Mouse (Mus musculus) CH12.LX (cell line): ENCODE measurements around the gene Rsad1. TPM values are rescaled to one million over a fixed set of nuclear protein-coding genes. Genes with fewer than 3 reads are reported as not detected.

Experiments
- DNase-seq: peaks from one replicate; pipeline ENCODE4 v3.0.0-alpha.2; 2013; ENCODE audit errors: extremely low read depth
- H3K27ac ChIP-seq: 2 replicates; pipeline ENCODE4 v1.5.1; 2012; ENCODE audit warnings: low read depth, mild to moderate bottlenecking, control low read depth, moderate library complexity; ENCODE audit not compliant: insufficient read depth
- H3K27me3 ChIP-seq: replicated peaks from 2 replicates; pipeline ENCODE3; 2012; ENCODE audit warnings: inconsistent platforms
- H3K36me3 ChIP-seq, 2 experiments: replicated peaks in 1 of 2; 2 replicates each; pipeline versions ENCODE3 to v1.6.1; 2012; ENCODE audit warnings: inconsistent platforms in 1 of 2, low read length in 1 of 2, mild to moderate bottlenecking in 1 of 2, mixed read lengths in 1 of 2, moderate library complexity in 1 of 2; ENCODE audit not compliant: control insufficient read depth in 1 of 2, insufficient read depth in 1 of 2
- H3K4me1 ChIP-seq, 2 experiments: 2 replicates each; pipeline ENCODE4 v1.6.1; 2012; ENCODE audit warnings: inconsistent platforms in 1 of 2, moderate library complexity in 1 of 2; ENCODE audit not compliant: insufficient read depth in 2 of 2, control insufficient read depth in 1 of 2
- H3K4me2 ChIP-seq: 2 replicates; pipeline ENCODE4 v1.6.1; 2012; ENCODE audit warnings: low read depth, mild to moderate bottlenecking, control low read depth; ENCODE audit not compliant: poor library complexity, insufficient read depth, severe bottlenecking
- H3K4me3 ChIP-seq, 3 experiments: fragments of 150-350 bp in 1 of 3; sonication (generic) in 1 of 3; replicated peaks in 1 of 3; 2 replicates each; pipeline versions ENCODE3 to v1.5.1; 2011 to 2012; ENCODE audit warnings: low read depth in 2 of 3, low read length in 2 of 3, mild to moderate bottlenecking in 2 of 3, moderate library complexity in 2 of 3, control low read depth in 1 of 3, improper control_type of control experiment in 1 of 3, inconsistent platforms in 1 of 3, mixed read lengths in 1 of 3; ENCODE audit not compliant: poor library complexity in 1 of 3
- H3K79me2 ChIP-seq: replicated peaks from 2 replicates; pipeline ENCODE4 v1.6.1; 2012; ENCODE audit warnings: mild to moderate bottlenecking, moderate library complexity; ENCODE audit not compliant: control insufficient read depth, poor library complexity, insufficient read depth, severe bottlenecking; ENCODE audit errors: extremely low read depth
- H3K9ac ChIP-seq: 2 replicates; pipeline ENCODE4 v1.6.1; 2012; ENCODE audit warnings: low read depth, mild to moderate bottlenecking, control low read depth, moderate library complexity; ENCODE audit not compliant: insufficient read depth
- H3K9me3 ChIP-seq: replicated peaks from 2 replicates; pipeline ENCODE3; 2012; ENCODE audit warnings: low read length, inconsistent platforms, mixed read lengths
- CHD1 ChIP-seq: IDR thresholded peaks from 2 replicates; pipeline ENCODE4 v1.6.1; 2012; ENCODE audit warnings: low read depth, low read length, improper control_type of control experiment, inconsistent platforms
- HCFC1 ChIP-seq: IDR thresholded peaks from 2 replicates; pipeline ENCODE4 v1.6.1; 2012; ENCODE audit warnings: low read depth, mild to moderate bottlenecking, inconsistent platforms, low read length, improper control_type of control experiment
- IRF4 ChIP-seq: IDR thresholded peaks from 2 replicates; pipeline ENCODE4 v1.6.1; 2014; ENCODE audit warnings: low read depth, mild to moderate bottlenecking, inconsistent platforms, low read length, improper control_type of control experiment
- JUN ChIP-seq: IDR thresholded peaks from 2 replicates; pipeline ENCODE4 v1.6.1; 2011; ENCODE audit warnings: low read depth, mild to moderate bottlenecking, low read length, improper control_type of control experiment, moderate library complexity; ENCODE audit not compliant: insufficient read depth
- MAFK ChIP-seq: IDR thresholded peaks from 2 replicates; pipeline ENCODE4 v1.6.1; 2011; ENCODE audit warnings: low read length, improper control_type of control experiment; ENCODE audit not compliant: insufficient replicate concordance
- MAX ChIP-seq: IDR thresholded peaks from 2 replicates; pipeline ENCODE4 v1.6.1; 2011; ENCODE audit warnings: low read length, improper control_type of control experiment
- MXI1 ChIP-seq: IDR thresholded peaks from 2 replicates; pipeline ENCODE4 v1.6.1; 2011; ENCODE audit warnings: mild to moderate bottlenecking, low read depth, low read length, improper control_type of control experiment
- MYC ChIP-seq: IDR thresholded peaks from 2 replicates; pipeline ENCODE4 v1.6.1; 2011; ENCODE audit warnings: low read depth, mild to moderate bottlenecking, improper control_type of control experiment, low read length
- NELFE ChIP-seq: IDR thresholded peaks from 2 replicates; pipeline ENCODE4 v1.6.1; 2011; ENCODE audit warnings: low read depth, low read length, improper control_type of control experiment
- POLR2AphosphoS2 ChIP-seq: IDR thresholded peaks from 2 replicates; pipeline ENCODE4 v1.6.1; 2011; ENCODE audit warnings: low read depth, low read length, improper control_type of control experiment
- SIN3A ChIP-seq: IDR thresholded peaks from 2 replicates; pipeline ENCODE4 v1.6.1; 2012; ENCODE audit warnings: low read length, improper control_type of control experiment, inconsistent platforms
- TBP ChIP-seq: conservative IDR thresholded peaks from 2 replicates; pipeline ENCODE4 v1.6.1; 2011; ENCODE audit warnings: low read depth, low read length, improper control_type of control experiment
- TCF12 ChIP-seq: IDR thresholded peaks from 2 replicates; pipeline ENCODE4 v1.6.1; 2014; ENCODE audit warnings: low read depth, mild to moderate bottlenecking, inconsistent platforms, low read length, improper control_type of control experiment
- ZC3H11A ChIP-seq: IDR thresholded peaks from 2 replicates; pipeline ENCODE4 v1.6.1; 2012; ENCODE audit warnings: low read depth, mild to moderate bottlenecking, inconsistent platforms, low read length, improper control_type of control experiment
- ZKSCAN1 ChIP-seq: IDR thresholded peaks from 2 replicates; pipeline ENCODE4 v1.6.1; 2012; ENCODE audit warnings: low read depth, inconsistent platforms, low read length, improper control_type of control experiment, borderline replicate concordance
- ZMIZ1 ChIP-seq: IDR thresholded peaks from 2 replicates; pipeline ENCODE4 v1.6.1; 2012; ENCODE audit warnings: low read depth, mild to moderate bottlenecking, inconsistent platforms, low read length, improper control_type of control experiment
- ZNF384 ChIP-seq: IDR thresholded peaks from 2 replicates; pipeline ENCODE4 v1.6.1; 2012; ENCODE audit warnings: low read depth, low read length, improper control_type of control experiment, inconsistent platforms
- dilution Hi-C: fragments of 300-500 bp; cut with MboI; formaldehyde crosslinking; loops from 2 replicates; pipeline ENCODE4 v1.14.3; 2020; ENCODE audit warnings: low sequenced_read_pairs; ENCODE audit not compliant: extremely low pct_unique_long_range_greater_than_20kb, extremely low pct_ligation_motif_present
- in situ Hi-C: fragments of 300-500 bp; cut with MboI; formaldehyde crosslinking; loops from 3 replicates; pipeline ENCODE4 v1.14.3; 2019; ENCODE audit warnings: low sequenced_read_pairs, low pct_ligation_motif_present, low pct_unique_long_range_greater_than_20kb, mixed read lengths
- polyA plus RNA-seq: library from polyadenylated mRNA; unstranded; fragments of >175 nt; gene quantifications from 2 replicates; pipeline ENCODE4 v1.2.1, GENCODE M21; 2012; ENCODE audit warnings: low read depth; ENCODE audit not compliant: insufficient read length
- total RNA-seq, 2 experiments: library from RNA; depleted of rRNA; stranded (reverse); fragments of 300-350 nt in 1 of 2; fragments of >200 nt in 1 of 2; gene quantifications; 2 replicates each; pipeline ENCODE4 v1.2.3; 2012 to 2014

Gene Rsad1
- total and polyA plus RNA-seq, 3 experiments, result 7.3 to 9.3 (median 9.2) TPM

DNA sequence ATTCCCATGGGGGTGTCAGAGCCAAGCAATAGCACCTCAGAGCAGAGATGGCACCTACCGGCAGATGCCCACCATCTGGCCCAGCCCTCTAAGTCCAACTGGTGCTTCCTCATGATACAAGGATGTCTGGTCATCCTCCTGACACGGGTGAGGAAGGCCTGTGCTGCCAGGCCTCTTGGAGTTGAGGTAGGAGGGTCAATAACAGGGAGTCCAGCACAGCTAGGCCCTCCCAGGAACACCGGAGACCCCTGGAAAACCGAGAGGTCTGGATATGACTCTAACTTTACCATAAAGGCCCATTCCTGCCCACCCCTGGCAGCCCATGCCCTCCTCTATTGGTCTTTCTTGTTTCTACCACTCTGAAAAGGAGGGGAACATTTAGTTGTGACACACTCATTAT lies 6.7 kb downstream of the Rsad1 start:
- H3K9me3 ChIP-seq, result no peaks in the 10 kb centered on the region
- no peaks in the 10 kb centered on the region for H3K79me2 ChIP-seq
- in situ Hi-C loops, result no loop called here
- no peaks in the 10 kb centered on the region for H3K27me3 ChIP-seq
- no peak for TF ChIP-seq MAFK
- TF ChIP-seq ZC3H11A, result no peak
- TF ChIP-seq ZKSCAN1, result no peak
- TF ChIP-seq SIN3A, result no peak
- TF ChIP-seq TBP, result no peak
- no peak for TF ChIP-seq MYC
- no peak for TF ChIP-seq ZNF384
- TF ChIP-seq NELFE, result no peak
- no peak for TF ChIP-seq TCF12
- no peak for TF ChIP-seq HCFC1
- TF ChIP-seq, all 38 proteins: peak for 0
- Histone ChIP-seq H3K27ac (no peak overlapping the region), H3K4me1 (peaks cover 0 to 14% of the 10 kb centered on the region in 2 experiments; a peak in 2 of 4 replicates), H3K4me2 (no peak overlapping the region), H3K9ac (no peak overlapping the region), H3K36me3 (peaks cover 3 to 58% of the 10 kb centered on the region in 2 experiments), H3K4me3 (no peak overlapping the region)
- dilution Hi-C loops, result no loop called here
- DNase-seq, result no peak

- in situ Hi-C loops, result loop anchor here (5.0 kb wide), 1 partner anchor 37 kb away; no protein-coding TSS in a partner anchor
- Histone ChIP-seq H3K4me3 (no peak overlapping the region), H3K36me3 (peaks cover 3 to 55% of the 10 kb centered on the region in 2 experiments), H3K27ac (no peak overlapping the region), H3K9ac (no peak overlapping the region), H3K27me3 (no peaks in the 10 kb centered on the region), H3K79me2 (no peaks in the 10 kb centered on the region), H3K9me3 (peaks cover under 1% of the 10 kb centered on the region), H3K4me2 (no peak overlapping the region), H3K4me1 (peaks cover 0 to 11% of the 10 kb centered on the region in 2 experiments; a peak in 2 of 4 replicates)
- no peak for DNase-seq
- dilution Hi-C loops, result no loop called here
- TF ChIP-seq TCF12 (no peak), MXI1 (no peak), CHD1 (no peak), ZMIZ1 (no peak), POLR2AphosphoS2 (no peak), JUN (no peak), MAX (no peak), IRF4 (no peak), MAFK (no peak)
Observed at GRCm38 (mm10) chr11:94539761-94540160, 9.3 kb downstream of the Rsad1 start.
